Mouse (Mus musculus) urinary bladder, postnatal 36 days (tissue): Measurements from ENCODE around the gene Cacna1e.

Source experiments
- DNase-seq, 2 experiments: peaks; one replicate each; pipeline ENCODE4 v3.0.0; 2022; ENCODE audit warnings: low spot score in 2 of 2, mixed read lengths in 1 of 2

Cacna1e gene

GRCm38 (mm10) chr1:154784862-154785261 is 99.4 kb downstream of the Cacna1e start:
- no peak for DNase-seq

- no peak for DNase-seq
Measured at GRCm38 (mm10) chr1:154783521-154783920, 100.8 kb downstream of the Cacna1e start.

GRCm38 (mm10) chr1:154779908-154780514 is 104.3 kb downstream of the Cacna1e start:
- DNase-seq, result no peak

GRCm38 (mm10) chr1:154776344-154776743 is 108.0 kb downstream of the Cacna1e start:
- no peak for DNase-seq

GRCm38 (mm10) chr1:154774468-154774867 is 109.8 kb downstream of the Cacna1e start:
- no peak for DNase-seq

GRCm38 (mm10) chr1:154771111-154771510 is 113.2 kb downstream of the Cacna1e start:
- DNase-seq, result no peak

GRCm38 (mm10) chr1:154770542-154770941 is 113.8 kb downstream of the Cacna1e start:
- DNase-seq, result no peak

- DNase-seq, result no peak
Measured at GRCm38 (mm10) chr1:154763132-154763531, 121.2 kb downstream of the Cacna1e start.

GRCm38 (mm10) chr1:154752081-154752480 is 132.2 kb downstream of the Cacna1e start:
- DNase-seq, result no peak

- no peak for DNase-seq
Measured at GRCm38 (mm10) chr1:154748531-154748930, 135.8 kb downstream of the Cacna1e start.

GRCm38 (mm10) chr1:154745241-154745640 is 139.1 kb downstream of the Cacna1e start:
- DNase-seq, result no peak

- DNase-seq, result no peak
Measured at GRCm38 (mm10) chr1:154730411-154730961, 153.8 kb downstream of the Cacna1e start.

GRCm38 (mm10) chr1:154729269-154729980 is 154.9 kb downstream of the Cacna1e start:
- peak; percentile 40 to 62 for DNase-seq

GRCm38 (mm10) chr1:154728682-154729081 is 155.6 kb downstream of the Cacna1e start:
- no peak for DNase-seq

- no peak for DNase-seq
Measured at GRCm38 (mm10) chr1:154727696-154728095, 156.6 kb downstream of the Cacna1e start.

GRCm38 (mm10) chr1:154726361-154727161 is 157.7 kb downstream of the Cacna1e start:
- no peak for DNase-seq

GRCm38 (mm10) chr1:154725356-154726320 is 158.7 kb downstream of the Cacna1e start:
- DNase-seq, result no peak

GRCm38 (mm10) chr1:154723537-154724286 is 160.6 kb downstream of the Cacna1e start:
- DNase-seq, result no peak

GRCm38 (mm10) chr1:154723078-154723477 is 161.2 kb downstream of the Cacna1e start:
- DNase-seq, result no peak

GRCm38 (mm10) chr1:154715596-154715995 is 168.7 kb downstream of the Cacna1e start:
- DNase-seq, result no peak
